Mouse (Mus musculus) C3H10T1/2 (cell line): ENCODE measurements around the gene Klk8. TPM values are rescaled to one million over a fixed set of nuclear protein-coding genes. Genes with fewer than 3 reads are reported as not detected.

Source experiments
- polyA plus RNA-seq, 2 experiments: library from polyadenylated mRNA; unstranded; fragments of >200 nt; fragmentation: generic; extraction: Trizol; gene quantifications; one replicate each; pipeline ENCODE4 v1.2.1; 2012; ENCODE audit warnings: missing spikeins in 2 of 2

Gene Klk8
- polyA plus RNA-seq: under 1 TPM; 0.11 to 0.25 TPM

DNA sequence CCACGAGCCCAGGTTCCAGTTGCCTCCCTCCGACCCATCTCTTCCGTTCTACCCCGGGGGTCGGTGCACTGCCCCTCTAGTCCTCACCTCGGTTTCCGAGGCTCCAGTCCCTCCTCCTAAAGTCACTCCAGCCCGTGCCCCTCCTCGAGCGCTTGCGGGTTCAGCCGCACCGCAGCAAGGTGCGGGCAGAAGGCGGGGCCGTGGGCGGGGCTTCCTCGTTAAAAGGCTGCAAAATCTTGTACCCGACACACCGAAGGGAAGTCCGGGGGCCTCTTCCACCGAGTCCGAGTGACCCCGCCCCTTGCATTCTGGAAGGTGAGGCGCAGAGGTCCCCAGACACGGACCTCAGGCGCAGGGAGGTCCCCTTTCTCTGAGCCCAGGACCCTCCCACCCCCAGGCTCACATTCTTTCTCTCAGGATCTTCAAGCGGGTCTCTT lies at the start of gene Klk8:
Gene Klk8 (plus strand): TSS at position 245 of the 437 bp plus-strand sequence.

DNA sequence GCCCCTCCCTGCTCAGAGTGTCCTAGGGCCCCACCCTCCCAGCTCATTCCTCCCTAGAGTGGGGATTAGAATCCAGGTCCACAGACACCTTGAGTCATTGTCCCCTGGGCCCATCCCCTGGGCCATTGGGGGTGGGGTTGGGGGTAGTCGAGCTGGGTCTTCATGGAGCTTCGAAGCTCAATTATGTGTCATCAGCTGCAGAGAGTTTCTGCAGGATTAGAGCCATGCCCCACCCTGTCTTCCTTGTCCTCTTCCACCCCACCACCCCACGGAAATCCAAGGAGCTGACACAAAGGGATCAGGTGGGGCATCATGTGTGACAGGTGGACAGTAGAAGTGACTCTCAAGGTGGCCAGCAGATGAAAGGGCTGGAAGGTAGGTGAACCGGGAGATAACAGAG lies 28.8 kb upstream of the Klk8 start, which contains the start of gene Klk12:
Gene Klk12 (plus strand): TSS at position 301 of the 400 bp plus-strand sequence.

DNA sequence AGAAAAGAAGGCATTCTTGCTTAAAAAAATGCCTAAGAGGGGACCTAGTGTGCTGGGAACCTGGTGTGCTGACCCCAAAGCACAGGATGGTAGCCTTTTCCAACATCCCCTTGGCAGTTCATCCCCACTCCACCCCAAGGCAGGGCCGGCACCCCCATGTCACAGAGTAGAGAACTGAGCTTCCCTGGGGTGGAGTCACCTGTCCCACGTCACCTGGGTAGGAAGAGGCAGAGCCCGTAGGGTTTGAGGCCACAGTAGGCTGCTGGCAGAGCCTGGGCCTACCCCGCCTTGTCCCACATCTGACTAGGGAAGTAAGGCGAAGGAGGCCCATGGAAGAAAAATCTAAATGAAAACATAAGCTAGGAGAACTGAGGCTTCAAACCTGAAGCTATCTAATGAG lies 23.0 kb upstream of the Klk8 start, which contains the start of gene Klk11:
Gene Klk11 (plus strand): TSS at position 241 of the 400 bp plus-strand sequence.

DNA sequence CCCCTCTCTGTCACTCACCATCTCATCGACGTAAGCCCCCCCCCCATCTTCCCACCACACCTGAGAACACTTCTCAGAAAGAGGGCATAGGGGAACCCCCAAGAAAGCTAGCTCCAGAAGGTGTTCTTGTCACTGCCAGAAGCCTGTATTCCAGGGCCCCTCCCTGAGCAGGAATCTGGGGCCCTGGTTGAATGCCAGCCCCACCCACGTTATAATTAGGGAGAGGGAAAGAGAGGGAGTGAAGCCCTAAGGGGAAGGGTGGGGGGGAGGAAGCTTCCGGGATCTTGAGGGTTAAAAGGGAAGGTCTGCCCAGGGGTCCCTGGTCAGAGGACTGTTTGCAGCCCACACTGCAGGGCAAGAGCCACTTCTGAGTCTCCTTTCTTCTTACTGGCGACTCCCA lies 16.6 kb upstream of the Klk8 start, which contains the start of gene Klk10:
Gene Klk10 (plus strand): TSS at position 290 of the 400 bp plus-strand sequence.

DNA sequence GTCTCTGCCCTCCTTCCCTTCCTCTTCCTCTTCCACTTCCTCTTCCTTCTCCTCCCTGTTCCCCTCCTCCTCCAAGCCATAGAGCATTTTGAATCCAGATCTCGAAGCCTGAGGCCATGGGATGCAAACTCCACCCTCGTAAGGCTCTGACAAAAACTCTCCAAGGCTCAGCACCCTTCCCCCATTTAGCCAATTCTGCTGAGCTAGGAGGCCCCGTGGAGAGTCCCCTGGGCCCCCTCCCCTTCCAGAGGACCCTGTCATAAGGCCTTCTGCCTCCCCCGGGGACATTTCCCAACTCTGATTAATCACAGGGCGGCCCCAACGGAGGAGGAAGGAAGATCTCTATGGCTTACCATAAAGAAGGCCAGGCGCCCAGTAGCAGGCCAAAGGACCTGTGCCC lies 5.8 kb upstream of the Klk8 start, which contains the start of gene Klk9:
Gene Klk9 (plus strand): TSS at position 301 of the 400 bp plus-strand sequence.

DNA sequence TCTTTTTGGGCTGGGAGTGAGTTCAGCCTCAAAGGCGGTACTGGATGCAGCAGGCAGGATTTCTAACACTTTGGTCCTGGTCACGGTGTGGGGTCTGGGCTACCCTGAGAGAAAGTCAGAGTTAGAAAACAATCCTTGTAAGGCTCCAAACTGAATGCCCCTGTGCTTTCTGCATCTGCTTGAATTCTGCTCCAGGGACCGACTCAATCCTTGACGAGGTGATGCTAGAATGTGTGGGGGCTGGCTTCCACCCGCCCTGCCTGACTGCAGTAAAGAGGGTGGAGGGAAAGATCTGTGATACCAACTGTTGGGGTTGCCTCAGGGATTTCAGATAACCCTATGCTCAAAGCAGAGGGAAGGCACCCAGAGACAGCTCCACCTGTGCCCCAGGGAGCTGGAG lies 13.6 kb downstream of the Klk8 start, which contains the start of gene Klk7:
Gene Klk7 (plus strand): TSS at position 301 of the 400 bp plus-strand sequence.

GRCm38 (mm10) chr7:43824199-43824598 lies 26.8 kb downstream of the Klk8 start, which contains the start of gene Klk6:
Klk6 (plus strand) TSS chr7:43824499.

GRCm38 (mm10) chr7:43841701-43842100 lies 44.3 kb downstream of the Klk8 start, which contains the start of gene Klk5:
Klk5 (plus strand) TSS chr7:43841971.

Other genes starting within 250 kb of the Klk8 start
- 1 to 10 TPM in 1 of 2 experiments, under 1 TPM in 1; 0.11 to 2.6 TPM for gene Zfp658, start 235.3 kb upstream of the Klk8 start, polyA plus RNA-seq
- 1 to 10 TPM in 1 of 2 experiments, under 1 TPM in 1; 0.09 to 1.8 TPM for gene Zfp719, start 218.0 kb upstream of the Klk8 start, polyA plus RNA-seq
- gene Zfp819, start 190.4 kb upstream of the Klk8 start, polyA plus RNA-seq: not detected
- gene Ceacam18, start 162.9 kb upstream of the Klk8 start, polyA plus RNA-seq: not detected
- not detected for gene Siglece, start 137.4 kb upstream of the Klk8 start, polyA plus RNA-seq
- gene Ctu1, start 125.6 kb upstream of the Klk8 start, polyA plus RNA-seq: 10 to 100 TPM in 1 of 2 experiments, 1 to 10 TPM in 1; 6.7 to 11.8 TPM
- under 1 TPM; 0.05 to 0.08 TPM for gene Klk14, start 107.2 kb upstream of the Klk8 start, polyA plus RNA-seq
- not detected for gene Klk13, start 85.0 kb upstream of the Klk8 start, polyA plus RNA-seq
- not detected for gene Klk12, start 28.7 kb upstream of the Klk8 start, polyA plus RNA-seq
- not detected for gene Klk11, start 23.0 kb upstream of the Klk8 start, polyA plus RNA-seq
- 1 to 10 TPM in 1 of 2 experiments, under 1 TPM in 1; 0.12 to 2.5 TPM for gene Klk10, start 16.5 kb upstream of the Klk8 start, polyA plus RNA-seq
- gene Klk9, start 5.7 kb upstream of the Klk8 start, polyA plus RNA-seq: under 1 TPM in 1 of 2 experiments, not detected in 1; 0.08 TPM
- not detected for gene Klk7, start 13.7 kb downstream of the Klk8 start, polyA plus RNA-seq
- under 1 TPM in 1 of 2 experiments, not detected in 1; 0.12 TPM for gene Klk6, start 26.9 kb downstream of the Klk8 start, polyA plus RNA-seq
- gene Klk5, start 44.4 kb downstream of the Klk8 start, polyA plus RNA-seq: not detected
- not detected for gene Klk4, start 83.6 kb downstream of the Klk8 start, polyA plus RNA-seq
- not detected for gene Klk15, start 136.2 kb downstream of the Klk8 start, polyA plus RNA-seq
- gene Klk1b8, start 153.1 kb downstream of the Klk8 start, polyA plus RNA-seq: not detected
- not detected for gene Klk1b1, start 169.2 kb downstream of the Klk8 start, polyA plus RNA-seq
- not detected for gene Klk1b9, start 178.5 kb downstream of the Klk8 start, polyA plus RNA-seq
- not detected for gene Klk1b11, start 198.3 kb downstream of the Klk8 start, polyA plus RNA-seq
- gene Klk1b26, start 214.6 kb downstream of the Klk8 start, polyA plus RNA-seq: not detected